Mouse (Mus musculus) heart, postnatal 10 days (tissue): ENCODE data around the gene Rapgef1. TPM values are rescaled to one million over a fixed set of nuclear protein-coding genes. Genes with fewer than 3 reads are reported as not detected.
A peak's percentile ranks its signal among the peaks of the same experiment; 100 is the strongest.

Experiments used
- DNase-seq, 2 experiments: peaks; one replicate each; pipeline ENCODE4 v3.0.0; 2021
- intact Hi-C: fragments of 180-260 bp; cut with DNase I; formaldehyde crosslinking; loops from one replicate; pipeline ENCODE4 v1.15.1; 2025
- total RNA-seq, 2 experiments: library from RNA; stranded (reverse); gene quantifications; 2 replicates each; pipeline ENCODE4 v1.2.3; 2021

Gene Rapgef1
- 100 to 1,000 TPM in 1 of 2 experiments, 10 to 100 TPM in 1; 92.7 to 102 TPM for total RNA-seq

GRCm38 (mm10) chr2:29619484-29620300 lies at the start of gene Rapgef1:
Gene Rapgef1, plus strand, starts transcription at chr2:29619720.
- intact Hi-C loops, result loop anchor here (1.0 to 5.0 kb wide), 4 partner anchors 30 to 111 kb away; no protein-coding TSS in a partner anchor
- peak; percentile 92 to 96 for DNase-seq

GRCm38 (mm10) chr2:29571921-29572700 lies 47.4 kb upstream of the Rapgef1 start:
- no peak for DNase-seq
- intact Hi-C loops, result no loop called here

GRCm38 (mm10) chr2:29572811-29573427 lies 46.6 kb upstream of the Rapgef1 start:
- intact Hi-C loops, result no loop called here
- DNase-seq, result no peak

- peak; percentile 63 to 78 for DNase-seq
These were observed 45.9 kb upstream of the Rapgef1 start for GRCm38 (mm10) chr2:29573591-29573990.

GRCm38 (mm10) chr2:29574187-29574586 lies 45.3 kb upstream of the Rapgef1 start:
- DNase-seq, result no peak
- intact Hi-C loops, result no loop called here

More at GRCm38 (mm10) chr2:29573591-29573990, 45.9 kb upstream of the Rapgef1 start:
- intact Hi-C loops, result no loop called here

GRCm38 (mm10) chr2:29582415-29582814 lies 37.1 kb upstream of the Rapgef1 start:
- intact Hi-C loops, result loop anchor here (5.0 kb wide), 1 partner anchor 365 kb away; no protein-coding TSS in a partner anchor
- peak; percentile 85 to 90 for DNase-seq

GRCm38 (mm10) chr2:29586017-29586702 lies 33.4 kb upstream of the Rapgef1 start:
- intact Hi-C loops, result no loop called here

GRCm38 (mm10) chr2:29588006-29588405 lies 31.5 kb upstream of the Rapgef1 start:
- intact Hi-C loops, result no loop called here
- peak; percentile 52 to 65 for DNase-seq

More at GRCm38 (mm10) chr2:29586017-29586702, 33.4 kb upstream of the Rapgef1 start:
- no peak for DNase-seq

- intact Hi-C loops, result no loop called here
- DNase-seq, result no peak
These were observed 30.3 kb upstream of the Rapgef1 start for GRCm38 (mm10) chr2:29589266-29589665.

GRCm38 (mm10) chr2:29591626-29592025 lies 27.9 kb upstream of the Rapgef1 start:
- intact Hi-C loops, result no loop called here
- no peak for DNase-seq

- DNase-seq, result no peak
- intact Hi-C loops, result no loop called here
These were observed 27.0 kb upstream of the Rapgef1 start for GRCm38 (mm10) chr2:29592537-29592936.

GRCm38 (mm10) chr2:29603930-29604329 lies 15.6 kb upstream of the Rapgef1 start:
- peak; percentile 83 to 93 for DNase-seq
- intact Hi-C loops, result loop anchor here (1.0 to 5.0 kb wide), 2 partner anchors 387 to 404 kb away; no protein-coding TSS in a partner anchor

- intact Hi-C loops, result no loop called here
These were observed 13.9 kb upstream of the Rapgef1 start for GRCm38 (mm10) chr2:29605591-29605990.

GRCm38 (mm10) chr2:29606460-29606859 lies 13.1 kb upstream of the Rapgef1 start:
- intact Hi-C loops, result no loop called here
- no peak for DNase-seq

More at GRCm38 (mm10) chr2:29605591-29605990, 13.9 kb upstream of the Rapgef1 start:
- no peak for DNase-seq

GRCm38 (mm10) chr2:29617341-29617740 lies 2.2 kb upstream of the Rapgef1 start:
- DNase-seq, result no peak
- intact Hi-C loops, result loop anchor here (5.0 kb wide), 1 partner anchor 75 kb away; no protein-coding TSS in a partner anchor

- DNase-seq, result no peak
- intact Hi-C loops, result loop anchor here (2.0 to 5.0 kb wide), 3 partner anchors 52 to 112 kb away; no protein-coding TSS in a partner anchor
These were observed 515 bp upstream of the Rapgef1 start for GRCm38 (mm10) chr2:29618926-29619483.

- no peak for DNase-seq
- intact Hi-C loops, result loop anchor here (1.0 kb wide), 1 partner anchor 29 kb away; no protein-coding TSS in a partner anchor
These were observed 844 bp downstream of the Rapgef1 start for GRCm38 (mm10) chr2:29620301-29620827.

- intact Hi-C loops, result no loop called here
- DNase-seq, result peak in 1 of 2 experiments; percentile 23
These were observed 1.6 kb downstream of the Rapgef1 start for GRCm38 (mm10) chr2:29621163-29621562.

GRCm38 (mm10) chr2:29621636-29622035 lies 2.1 kb downstream of the Rapgef1 start:
- intact Hi-C loops, result no loop called here
- DNase-seq, result no peak
